Mouse (Mus musculus) embryo, embryonic 9.5 days (tissue): ENCODE data around the gene Zdhhc4.

Experiments
- DNase-seq: peaks from one replicate; pipeline ENCODE4 v3.0.0-alpha.2; 2017; ENCODE audit errors: extremely low spot score

Gene Zdhhc4

DNA sequence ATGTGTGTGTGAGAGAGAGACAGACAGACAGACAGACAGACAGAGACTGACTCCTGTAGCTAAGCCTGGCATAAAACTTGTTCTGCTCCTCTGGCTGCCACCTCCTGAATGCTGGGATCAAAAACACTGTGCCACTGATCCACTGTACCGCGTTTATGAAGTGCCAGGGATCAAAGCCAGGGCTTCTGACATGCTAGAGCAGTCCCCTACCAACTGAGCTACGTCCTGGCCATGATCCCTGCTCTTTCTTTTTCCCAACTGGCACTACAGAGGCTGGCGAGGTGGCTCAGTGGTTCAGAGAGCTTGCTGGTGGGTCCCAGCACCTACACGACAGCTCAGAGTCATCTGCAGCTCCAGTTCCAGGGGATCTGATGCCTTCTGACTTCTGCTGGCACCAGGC, 53.3 kb downstream of the Zdhhc4 start:
- DNase-seq = no peak

DNA sequence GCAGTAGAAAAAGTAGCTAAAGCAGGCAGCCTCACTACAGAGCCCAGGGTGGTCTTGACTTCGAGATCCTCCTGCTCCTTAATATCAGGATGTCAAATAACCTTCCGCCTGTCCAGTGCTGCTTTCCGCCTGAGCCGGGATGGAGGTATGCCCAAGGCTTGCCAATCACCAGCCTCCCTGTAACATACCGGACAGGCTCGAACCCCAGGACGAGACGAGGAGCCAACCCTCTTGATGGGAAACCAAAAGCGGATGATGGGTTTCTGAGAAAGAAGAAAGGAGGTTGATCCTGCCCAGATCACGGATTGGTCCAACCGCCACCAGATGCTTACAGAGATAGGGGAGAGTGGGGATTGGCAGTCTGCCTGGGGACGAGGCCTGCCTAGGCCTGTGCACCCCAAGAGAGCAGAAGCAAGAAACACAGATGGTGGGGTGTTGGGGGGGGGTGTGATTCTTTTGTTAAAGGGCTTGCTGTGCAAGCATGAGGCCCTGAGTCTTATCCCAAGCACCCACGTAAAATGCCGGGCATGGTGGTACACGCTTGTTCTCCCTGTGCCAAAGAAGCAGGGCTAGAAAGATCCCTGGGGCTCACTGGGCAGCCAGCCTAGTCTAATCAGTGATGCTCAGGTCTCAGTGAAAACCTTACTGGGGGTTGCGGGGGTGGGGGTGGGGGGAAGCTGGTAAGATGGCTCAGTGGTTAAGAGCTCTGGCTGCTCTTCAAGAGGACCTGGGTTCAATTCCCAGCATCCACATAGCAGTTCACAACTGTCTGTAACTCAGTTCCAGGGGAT, 56.3 kb downstream of the Zdhhc4 start:
- no peak for DNase-seq

DNA sequence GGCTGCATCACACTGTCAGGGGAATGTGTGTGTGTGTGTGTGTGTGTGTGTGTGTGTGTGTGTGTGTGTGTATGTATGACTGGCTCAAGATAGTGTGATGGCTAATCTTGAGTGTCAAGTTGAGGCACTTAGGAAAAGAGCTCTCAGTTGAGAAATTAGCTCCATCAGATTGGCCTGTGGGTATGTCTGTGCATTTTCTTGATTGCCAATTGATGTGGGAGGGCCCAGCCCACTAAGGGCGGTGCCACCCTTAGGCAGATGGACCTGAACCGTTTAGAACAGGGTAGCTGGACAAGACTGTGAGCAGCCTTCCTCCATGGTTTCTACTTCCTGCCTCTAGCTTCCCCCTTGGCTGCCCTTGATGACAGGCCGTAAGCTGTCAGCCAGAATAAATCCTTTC, 56.9 kb downstream of the Zdhhc4 start:
- DNase-seq = no peak

- DNase-seq = no peak
These were observed 57.4 kb downstream of the Zdhhc4 start for GRCm38 (mm10) chr5:143271642-143272041.

DNA sequence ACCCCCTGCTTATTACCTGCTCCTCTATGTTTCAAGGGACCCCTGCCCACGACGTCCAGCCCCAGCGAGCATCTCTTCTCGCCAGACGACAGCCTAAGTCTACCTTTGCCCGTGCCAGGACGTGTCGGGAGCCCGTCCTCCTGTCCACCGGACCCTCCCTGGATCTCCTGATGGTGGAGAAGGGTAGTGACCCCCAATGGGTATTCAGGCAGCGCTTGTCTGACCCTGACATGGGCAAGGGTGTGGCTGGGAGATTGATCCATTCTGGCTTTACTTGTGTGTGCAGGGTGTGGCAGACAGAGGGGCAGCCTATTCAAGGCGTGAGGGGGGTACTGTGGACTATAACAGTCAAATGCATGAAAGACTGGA, 58.9 kb downstream of the Zdhhc4 start:
- no peak for DNase-seq

- DNase-seq = peak; percentile 65
These were observed 59.5 kb downstream of the Zdhhc4 start, which contains the start of gene Zfp316 for GRCm38 (mm10) chr5:143269363-143270150. Gene Zfp316 (minus strand): TSS chr5:143270022.

DNA sequence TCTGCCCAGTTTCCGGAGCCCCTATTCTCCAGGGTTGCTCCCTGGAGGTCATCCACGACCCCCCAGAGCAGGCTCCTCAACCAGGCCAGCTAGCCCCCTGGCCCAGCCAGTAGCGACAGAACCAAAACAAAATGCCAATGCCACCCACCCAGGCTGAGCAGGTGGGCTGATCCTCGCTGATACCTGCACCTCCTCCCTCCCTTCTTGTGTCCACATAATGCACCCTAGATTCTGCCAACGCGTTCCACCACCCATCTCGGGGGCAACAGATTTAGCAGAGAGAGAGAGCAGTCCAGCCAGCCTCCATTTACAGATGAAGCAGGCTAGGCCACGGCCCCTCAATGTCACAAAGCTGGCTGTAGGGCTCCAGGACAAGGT, 60.1 kb downstream of the Zdhhc4 start:
- DNase-seq = no peak

DNA sequence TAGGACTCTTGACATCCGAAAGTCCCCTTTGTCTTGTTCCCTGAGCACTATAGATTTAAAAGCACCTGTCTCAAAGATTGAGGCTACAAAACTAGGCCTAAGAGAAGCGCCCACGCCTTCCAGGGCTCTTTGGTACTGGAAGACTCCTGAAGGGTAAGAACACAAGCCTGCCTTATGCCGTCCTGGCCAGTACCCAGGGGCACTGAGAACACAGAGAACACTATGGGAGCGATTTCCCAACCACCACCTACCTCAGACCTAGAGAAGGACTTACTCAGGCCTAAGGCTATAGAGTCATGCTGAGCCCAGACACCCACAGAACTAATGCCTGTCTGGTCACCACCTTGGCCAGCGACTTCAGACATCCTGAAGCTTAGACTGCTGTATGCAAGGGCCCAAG, 62.3 kb downstream of the Zdhhc4 start:
- no peak for DNase-seq
